Mouse (Mus musculus): Measurements from ENCODE around the gene Selenoi.
"Not testable (repeated sequence)": the region's sequence is repeated elsewhere in the genome, so short reads cannot be mapped to it uniquely, and the experiment has no call there.

Selenoi gene

GRCm38 (mm10) chr5:30232271-30232971, at the start of gene Selenoi:
Gene Selenoi (plus strand): TSS chr5:30232581.
- peak; percentile 99 to 100 for DNase-seq

- no peak for DNase-seq
Measured at GRCm38 (mm10) chr5:30187687-30188485, 44.5 kb upstream of the Selenoi start.

- DNase-seq, result no peak
Measured at GRCm38 (mm10) chr5:30192452-30192851, 39.9 kb upstream of the Selenoi start.

GRCm38 (mm10) chr5:30195340-30195739, 37.0 kb upstream of the Selenoi start:
- no peak for DNase-seq

GRCm38 (mm10) chr5:30198257-30198656, 34.1 kb upstream of the Selenoi start:
- DNase-seq, result no peak

DNA sequence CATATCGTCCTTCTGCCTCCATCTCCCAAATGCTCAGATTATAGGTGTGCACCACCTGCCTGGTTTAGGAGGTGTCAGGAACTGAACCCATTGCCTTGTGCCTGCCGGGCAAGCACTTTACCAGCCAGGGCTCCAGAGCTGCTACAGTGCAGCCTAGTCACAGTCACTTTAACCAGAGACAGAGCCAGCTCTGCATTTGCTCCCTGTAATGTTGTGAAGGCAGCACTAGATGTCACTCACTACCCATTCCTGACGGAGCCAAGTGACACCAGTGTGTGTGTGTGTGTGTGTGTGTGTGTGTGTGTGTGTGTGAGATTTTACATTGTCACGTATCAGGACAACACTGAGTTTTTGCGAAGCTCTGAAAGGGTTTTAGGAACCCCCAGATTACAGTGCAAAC, 30.9 kb upstream of the Selenoi start:
- peak; percentile 65 to 78 for DNase-seq

DNA sequence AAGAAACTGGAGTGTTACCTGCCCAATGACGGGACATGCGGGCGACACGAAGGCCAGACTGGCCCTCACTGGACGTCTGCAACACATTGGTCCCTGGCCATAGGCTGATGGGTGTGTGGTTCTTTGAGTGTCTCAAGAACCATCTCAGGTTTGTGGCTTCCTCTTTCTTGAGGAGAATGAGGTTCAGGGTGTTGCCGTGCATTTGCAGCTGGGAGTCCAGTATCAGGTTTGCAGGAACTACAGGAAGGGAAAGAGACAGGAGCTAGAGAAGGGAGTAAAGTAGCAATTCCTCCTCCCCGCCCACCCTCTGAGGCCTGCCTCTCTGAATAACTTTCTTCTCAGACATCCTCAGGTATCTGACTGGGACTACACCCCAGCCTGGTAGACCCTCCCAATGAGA, 30.2 kb upstream of the Selenoi start:
- no peak for DNase-seq

GRCm38 (mm10) chr5:30203216-30203885, 29.0 kb upstream of the Selenoi start:
- DNase-seq, result no peak

- no peak for DNase-seq
Measured at GRCm38 (mm10) chr5:30204441-30204840, 27.9 kb upstream of the Selenoi start.

- no peak for DNase-seq
Measured at GRCm38 (mm10) chr5:30205034-30205433, 27.3 kb upstream of the Selenoi start.

DNA sequence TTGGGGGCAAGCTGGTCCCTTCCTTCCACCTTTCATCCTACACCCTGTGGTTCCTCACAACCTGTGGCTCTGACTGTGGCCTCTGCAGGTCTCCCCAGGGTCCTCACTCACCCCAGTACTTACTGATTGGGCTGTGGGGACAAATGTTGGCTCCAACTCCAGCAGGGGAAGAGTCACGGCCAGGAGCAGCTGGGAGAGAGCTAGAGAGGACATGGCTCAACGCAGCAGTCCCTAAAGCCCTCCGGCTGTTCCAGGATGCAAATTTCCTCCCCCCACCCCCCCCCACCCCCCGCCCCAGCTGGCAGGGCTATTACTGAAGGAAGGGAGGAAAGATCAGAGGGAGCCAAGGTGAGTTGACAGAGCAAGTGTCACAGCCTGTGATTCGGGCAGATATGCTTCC, 26.9 kb upstream of the Selenoi start, which contains the start of gene Adgrf3:
Adgrf3 (minus strand) TSS at position 230 of the 400 bp plus-strand sequence.
- no peak for DNase-seq

DNA sequence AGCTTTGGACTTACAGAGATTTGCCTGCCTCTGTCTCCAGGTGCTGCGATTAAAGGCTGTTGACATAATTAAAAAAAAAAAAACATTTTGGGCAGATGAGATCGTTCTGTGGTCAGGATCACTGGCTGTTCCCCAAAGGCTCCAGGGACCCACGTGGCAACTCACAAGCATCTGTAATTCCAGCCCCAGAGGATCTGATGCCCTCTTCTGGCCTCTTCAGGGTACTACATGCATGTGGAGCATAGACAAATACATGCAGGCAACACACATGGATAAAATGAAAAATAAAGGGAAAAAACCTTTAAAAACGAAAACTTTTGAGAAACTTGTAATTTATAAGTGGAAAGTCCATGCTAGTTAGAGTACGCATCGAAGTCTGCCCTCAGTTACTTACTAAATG, 25.1 kb upstream of the Selenoi start:
- DNase-seq, result peak in 1 of 2 experiments; percentile 36

GRCm38 (mm10) chr5:30210758-30211157, 21.6 kb upstream of the Selenoi start:
- DNase-seq, result not testable (repeated sequence)

- DNase-seq, result peak; percentile 84 to 86
Measured at GRCm38 (mm10) chr5:30214889-30215288, 17.5 kb upstream of the Selenoi start.

DNA sequence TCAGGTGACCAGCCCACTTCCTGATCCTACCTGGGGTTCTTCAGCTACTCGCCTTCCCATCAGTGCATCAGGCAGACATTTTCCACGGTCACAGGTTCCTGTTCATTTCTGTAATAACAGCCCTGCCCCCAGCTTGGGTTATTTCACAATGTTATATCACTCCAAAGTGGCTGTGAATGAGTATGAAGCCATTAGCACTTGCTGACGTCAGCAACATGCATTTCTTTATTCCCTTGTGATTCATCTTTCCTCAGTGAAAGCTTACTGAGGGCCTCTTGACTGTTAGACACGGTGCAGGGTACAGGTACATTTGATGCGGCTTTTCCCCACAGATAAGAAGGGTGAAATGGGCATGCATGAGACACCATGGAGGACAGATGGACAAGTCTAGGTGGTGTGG, 16.4 kb upstream of the Selenoi start:
- DNase-seq, result no peak

- DNase-seq, result no peak
Measured at GRCm38 (mm10) chr5:30219715-30220114, 12.7 kb upstream of the Selenoi start.

DNA sequence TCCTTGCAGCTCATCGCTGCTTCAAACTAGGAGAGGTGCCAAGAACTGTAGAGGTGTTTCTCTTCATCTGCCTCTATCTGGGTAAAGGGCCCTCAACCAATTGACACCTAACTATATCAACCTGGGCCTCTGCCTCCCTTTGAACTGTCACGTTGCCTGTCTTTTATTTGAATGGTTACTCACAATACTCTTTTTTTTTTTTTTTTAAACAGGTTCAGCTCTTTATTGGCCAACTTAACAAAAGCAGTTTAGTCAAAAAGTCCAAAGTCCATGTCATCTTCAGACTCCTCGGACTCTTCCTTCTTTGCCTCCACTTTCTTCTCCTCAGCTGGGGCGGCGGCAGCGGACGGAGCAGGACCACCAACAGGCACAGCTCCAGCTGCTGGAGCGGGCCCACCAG, 11.7 kb upstream of the Selenoi start:
- DNase-seq, result no peak

- no peak for DNase-seq
Measured at GRCm38 (mm10) chr5:30222681-30223080, 9.7 kb upstream of the Selenoi start.

DNA sequence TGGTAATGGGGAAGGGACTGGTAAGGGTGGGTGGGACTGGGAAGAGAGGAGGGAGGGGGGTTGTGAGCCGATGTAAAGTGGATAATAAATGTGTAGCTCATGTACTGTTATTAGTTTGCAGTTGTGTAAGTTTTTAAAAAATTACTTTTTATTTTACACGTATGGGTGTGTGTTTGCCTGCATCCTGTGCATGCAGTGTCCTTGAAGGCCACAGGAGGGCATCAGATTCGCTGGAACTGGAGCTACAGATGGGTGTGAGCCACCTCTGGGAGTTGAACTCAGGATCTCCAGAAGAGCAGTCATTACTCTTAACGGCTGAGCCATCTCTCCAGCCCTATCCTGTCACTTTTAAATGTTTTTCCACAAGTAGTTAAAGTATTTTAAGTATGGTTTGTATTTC, 1.5 kb upstream of the Selenoi start:
- peak; percentile 48 to 58 for DNase-seq

DNA sequence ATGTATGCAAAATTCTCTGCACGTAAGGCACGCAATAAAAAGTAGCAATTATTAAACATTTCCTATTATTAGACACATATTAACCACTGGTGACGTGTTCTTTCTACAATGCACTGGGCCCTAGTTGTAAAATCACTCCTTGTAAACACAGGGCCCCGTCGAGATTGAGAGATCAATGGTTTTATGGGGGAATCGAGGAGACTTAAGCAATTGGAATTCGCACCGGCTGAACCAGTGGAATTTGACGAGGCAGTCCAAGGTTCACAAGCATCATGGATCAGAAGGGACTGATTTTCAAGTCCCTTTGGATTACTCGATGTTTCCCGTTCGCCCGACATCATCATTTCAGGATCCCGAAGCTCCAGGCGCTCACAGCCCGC, 500 bp upstream of the Selenoi start:
- no peak for DNase-seq

DNA sequence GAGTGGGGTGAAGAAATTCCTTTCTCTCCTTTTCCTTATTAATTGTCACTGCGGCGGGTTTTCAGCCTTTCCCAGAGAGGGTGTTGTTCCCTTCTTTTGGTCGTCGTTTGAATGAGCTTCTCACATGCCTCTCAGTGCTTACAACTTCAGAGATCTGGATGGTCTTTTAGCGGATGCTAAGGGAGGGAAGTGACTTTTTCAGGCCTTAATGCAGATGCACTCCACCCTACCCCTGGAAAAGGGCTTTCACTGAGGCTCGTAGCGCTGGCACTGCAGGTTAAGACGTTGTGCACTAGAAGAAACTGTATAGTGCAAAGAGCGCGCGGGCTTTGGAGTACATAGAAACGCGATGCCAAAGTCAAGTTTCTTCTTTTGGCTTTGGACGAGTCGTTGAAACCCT, 661 bp downstream of the Selenoi start:
- peak; percentile 35 to 46 for DNase-seq

DNA sequence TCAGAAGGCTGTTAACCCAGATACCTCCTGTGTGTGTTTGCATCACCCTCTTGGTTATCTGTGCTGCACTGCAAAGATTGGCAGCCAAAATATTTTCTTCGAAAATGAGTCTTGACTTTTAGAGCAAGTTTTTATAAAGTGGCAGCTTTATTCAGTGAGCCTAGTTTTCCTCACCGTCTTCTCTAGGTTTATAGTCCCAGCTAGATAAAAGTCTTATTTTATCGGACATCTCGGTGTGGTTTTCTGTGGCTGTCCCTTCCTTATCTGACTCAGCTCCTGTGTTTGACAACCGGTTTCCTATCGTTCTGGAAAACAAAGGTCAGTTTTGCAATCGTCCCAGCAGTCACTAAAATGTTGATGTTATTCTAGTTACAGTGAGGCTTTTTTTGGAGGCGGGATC, 1.6 kb downstream of the Selenoi start:
- DNase-seq, result no peak

DNA sequence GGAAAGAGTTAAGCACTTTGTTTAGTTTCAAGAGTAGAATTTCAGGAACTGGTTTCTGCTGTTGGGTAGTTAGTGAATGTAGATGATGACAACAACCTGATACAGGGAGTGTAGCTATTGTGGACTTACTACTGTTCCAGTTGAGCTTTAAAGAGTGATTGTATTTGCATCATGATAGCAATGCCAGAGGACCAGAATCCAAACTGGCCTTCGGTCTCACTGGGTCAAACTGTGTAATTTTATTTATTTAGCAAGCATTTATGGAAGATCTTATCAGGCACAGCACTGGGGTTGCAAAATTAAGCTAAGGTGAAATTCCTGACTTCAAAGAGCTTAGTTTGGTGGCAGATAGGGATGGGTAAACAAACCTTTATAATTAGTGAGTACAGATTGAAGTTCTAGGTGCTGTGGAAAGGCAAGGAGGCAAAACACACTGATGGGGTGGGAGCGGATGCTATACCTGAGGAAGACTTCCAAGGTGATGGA, 3.3 kb downstream of the Selenoi start:
- no peak for DNase-seq

Measured in cerebellum, postnatal 14 days (tissue).